Mouse (Mus musculus) common myeloid progenitor, adult 5-6 weeks (primary cell): Measurements from ENCODE around the gene Arhgef19. TPM values are rescaled to one million over a fixed set of nuclear protein-coding genes. Genes with fewer than 3 reads are reported as not detected.

Experiments
- ATAC-seq: replicated peaks from 2 replicates; pipeline ENCODE4 v1.8.0; 2016; ENCODE audit warnings: low read depth, mild to moderate bottlenecking, moderate TSS enrichment, inconsistent platforms; ENCODE audit not compliant: poor library complexity, severe bottlenecking
- total RNA-seq: library from RNA; stranded (forward); fragments of 200-1000, 187-1606 nt; gene quantifications from 2 replicates; pipeline ENCODE4 v1.2.3, GENCODE M21; 2017

Gene Arhgef19
- total RNA-seq, 1 experiment from 2014 or later: not detected

GRCm38 (mm10) chr4:141303402-141304222, 64.3 kb downstream of the Arhgef19 start:
- no peak for ATAC-seq

GRCm38 (mm10) chr4:141304223-141304611, 64.9 kb downstream of the Arhgef19 start:
- peak; percentile 48; the same call in 1 of the 2 replicates for ATAC-seq

- ATAC-seq: no peak
Observed at GRCm38 (mm10) chr4:141306057-141306456, 66.8 kb downstream of the Arhgef19 start.

Other genes starting within 250 kb of the Arhgef19 start
- not detected in 2 replicates for gene Mfap2, start 229.1 kb upstream of the Arhgef19 start, total RNA-seq
- gene Crocc, start 178.9 kb upstream of the Arhgef19 start, total RNA-seq: 4.3 and 9.3 TPM in 2 replicates
- 60.3 and 78.8 TPM in 2 replicates for gene Necap2, start 161.1 kb upstream of the Arhgef19 start, total RNA-seq
- gene Spata21, start 151.2 kb upstream of the Arhgef19 start, total RNA-seq: not detected in 2 replicates
- 40.1 and 47.4 TPM in 2 replicates for gene Szrd1, start 99.7 kb upstream of the Arhgef19 start, total RNA-seq
- 10.4 and 13.2 TPM in 2 replicates for gene Fbxo42, start 91.6 kb upstream of the Arhgef19 start, total RNA-seq
- 2.2 and 6.1 TPM in 2 replicates for gene Rsg1, start 25.5 kb upstream of the Arhgef19 start, total RNA-seq
- gene Epha2, start 61.7 kb downstream of the Arhgef19 start, total RNA-seq: 0.29 and 1.2 TPM in 2 replicates
- gene Fam131c, start 128.7 kb downstream of the Arhgef19 start, total RNA-seq: not detected in 2 replicates
- not detected in 2 replicates for gene Clcnka, start 159.2 kb downstream of the Arhgef19 start, total RNA-seq
- gene Clcnkb, start 176.5 kb downstream of the Arhgef19 start, total RNA-seq: not detected in 2 replicates
- not detected in 2 replicates for gene Hspb7, start 181.3 kb downstream of the Arhgef19 start, total RNA-seq
- not detected in 2 replicates for gene Srarp, start 196.6 kb downstream of the Arhgef19 start, total RNA-seq
- gene Zbtb17, start 205.2 kb downstream of the Arhgef19 start, total RNA-seq: 15.0 and 19.4 TPM in 2 replicates